Mouse (Mus musculus) gastrocnemius, adult 18-20 months (tissue): ENCODE data around the gene Aacs. TPM values are rescaled to one million over a fixed set of nuclear protein-coding genes. Genes with fewer than 3 reads are reported as not detected.
"Not testable (repeated sequence)": the region's sequence is repeated elsewhere in the genome, so short reads cannot be mapped to it uniquely, and the experiment has no call there.

Experiments used
- DNase-seq: peaks from one replicate; pipeline ENCODE4 v3.0.0; 2021; ENCODE audit warnings: low spot score
- total RNA-seq, 2 experiments: library from RNA; stranded (reverse); gene quantifications; 2 replicates each; pipeline ENCODE4 v1.2.3; 2021

Aacs gene
- total RNA-seq, 2 experiments from 2014 or later: 2.4 to 5.0 TPM

DNA sequence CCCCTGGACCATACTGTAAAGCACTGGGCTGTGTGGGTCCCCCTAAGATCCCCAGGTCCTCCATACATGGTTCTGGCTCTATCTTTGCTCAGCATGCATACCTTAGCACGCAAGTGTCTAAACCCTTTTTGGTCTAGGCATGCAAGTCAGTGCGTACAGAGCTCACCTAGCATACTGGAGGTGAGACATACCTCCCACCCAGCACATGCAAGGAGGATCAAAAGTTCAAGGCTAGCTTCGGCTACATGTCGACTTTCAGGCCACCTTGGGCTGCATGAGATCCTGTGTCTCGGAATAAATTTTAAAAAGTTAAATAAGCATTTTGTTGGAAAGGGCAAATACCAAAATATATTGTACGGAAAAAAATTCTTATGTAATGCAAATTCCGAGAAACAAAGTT lies 10.4 kb upstream of the Aacs start:
- DNase-seq: no peak

DNA sequence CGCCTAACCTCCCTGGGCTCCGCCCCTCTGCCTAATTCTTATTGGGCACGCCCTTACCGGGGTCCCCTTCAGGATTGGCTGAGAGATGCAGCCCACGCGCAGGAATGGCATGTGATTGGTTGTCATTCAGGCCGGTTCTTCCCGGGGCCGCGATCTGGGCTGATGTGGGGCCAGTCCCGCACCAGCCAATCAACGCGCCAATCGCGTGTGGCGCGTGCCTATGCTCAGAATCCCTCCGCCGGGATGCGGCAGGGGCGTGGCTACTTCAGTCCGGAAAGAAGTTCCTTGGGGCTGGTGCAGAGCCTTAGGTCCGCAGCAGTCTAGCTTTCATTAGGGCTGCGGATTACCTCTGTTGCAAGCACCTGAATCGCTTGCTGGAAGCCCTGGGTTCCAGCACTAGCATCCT lies 9.9 kb upstream of the Aacs start:
- peak; percentile 96 for DNase-seq

DNA sequence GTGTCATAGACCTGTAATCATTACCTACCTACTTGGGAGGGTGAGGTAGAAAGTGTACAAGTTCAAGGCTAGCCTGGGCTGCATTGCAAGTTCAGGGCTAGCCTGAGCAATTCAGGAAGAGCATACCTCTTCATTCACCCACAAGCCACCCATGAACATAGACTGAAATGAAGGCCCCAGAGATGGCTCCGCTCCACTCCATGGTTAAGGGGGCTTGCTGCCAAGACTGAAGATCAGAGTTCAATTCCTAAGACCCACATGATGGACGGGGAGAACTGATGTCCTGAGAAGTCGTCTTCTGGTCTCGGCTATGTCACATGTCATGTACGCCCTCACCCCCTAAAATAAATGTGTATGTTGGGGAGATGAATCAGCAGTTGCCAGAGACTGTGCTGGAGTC lies 9.1 kb upstream of the Aacs start:
- no peak for DNase-seq

DNA sequence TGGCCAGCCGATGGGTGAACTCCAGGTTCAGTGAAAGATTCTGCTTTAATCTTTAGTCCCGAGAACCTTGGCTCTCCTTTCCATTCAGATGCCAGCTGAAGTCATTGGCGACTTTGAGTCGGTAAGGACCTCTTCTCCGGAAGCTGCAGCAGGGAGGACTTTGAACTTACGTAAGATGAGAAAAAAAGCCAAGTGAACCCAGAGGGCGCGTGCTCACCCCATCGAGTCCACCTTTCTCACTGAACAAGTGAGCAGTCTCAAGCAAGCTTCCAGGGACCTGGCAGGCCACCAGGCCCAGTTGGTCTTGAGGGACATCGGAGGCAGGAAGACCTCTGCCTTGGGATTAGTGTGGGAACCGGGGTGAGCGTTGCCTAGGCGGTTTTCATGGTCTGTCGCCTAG lies 8.4 kb upstream of the Aacs start:
- no peak for DNase-seq

DNA sequence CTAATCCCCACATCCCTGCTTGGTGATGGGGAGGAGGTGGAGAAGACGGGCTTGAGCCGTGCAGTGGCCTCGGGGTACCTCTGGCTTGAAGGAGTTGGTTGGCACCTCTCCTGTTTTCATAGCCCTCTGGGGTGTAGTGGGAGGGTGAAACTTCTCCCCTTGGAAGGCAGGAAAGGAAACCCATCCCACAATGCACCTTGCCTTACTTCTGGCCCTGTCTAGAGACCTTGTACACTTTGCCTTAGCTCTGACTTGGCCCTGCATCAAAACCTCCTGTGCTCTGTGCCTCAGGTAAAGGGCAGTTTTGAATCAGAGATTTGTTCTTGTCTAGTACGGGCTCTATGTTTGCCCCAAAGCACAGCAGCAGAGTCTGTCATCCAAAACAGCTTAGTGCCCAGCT lies 4.9 kb upstream of the Aacs start:
- no peak for DNase-seq

DNA sequence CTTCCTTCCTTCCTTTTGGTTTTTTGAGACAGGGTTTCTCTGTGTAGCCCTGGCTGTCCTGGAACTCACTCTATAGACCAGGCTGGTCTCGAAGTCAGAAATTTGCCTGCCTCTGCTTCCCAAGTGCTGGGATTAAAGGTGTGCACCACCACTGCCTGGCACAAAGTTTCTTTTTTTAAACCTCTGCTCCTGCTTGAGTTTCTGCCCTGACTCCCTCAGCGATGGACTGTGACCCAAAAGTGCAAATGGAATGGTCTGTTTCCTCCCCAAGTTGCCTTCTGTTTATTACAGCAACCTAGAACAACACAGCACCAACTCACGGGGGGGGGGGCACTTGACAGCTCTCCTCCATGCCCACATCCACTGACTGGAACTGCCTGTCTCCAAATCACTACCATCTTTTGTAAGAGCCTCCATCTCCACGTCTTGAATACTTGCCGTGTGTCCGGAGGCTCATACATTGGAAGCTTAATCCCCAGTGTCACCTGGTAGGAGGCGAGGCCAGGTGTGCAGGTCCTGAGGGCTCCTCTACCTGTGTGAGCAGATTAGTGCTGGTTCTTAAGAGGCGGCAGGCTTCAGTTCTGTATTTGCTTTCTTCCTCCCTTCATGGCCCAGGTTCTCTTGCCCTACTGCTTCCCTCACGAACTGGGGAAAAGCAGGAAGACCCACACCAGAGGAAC lies 2.7 kb upstream of the Aacs start:
- no peak for DNase-seq

DNA sequence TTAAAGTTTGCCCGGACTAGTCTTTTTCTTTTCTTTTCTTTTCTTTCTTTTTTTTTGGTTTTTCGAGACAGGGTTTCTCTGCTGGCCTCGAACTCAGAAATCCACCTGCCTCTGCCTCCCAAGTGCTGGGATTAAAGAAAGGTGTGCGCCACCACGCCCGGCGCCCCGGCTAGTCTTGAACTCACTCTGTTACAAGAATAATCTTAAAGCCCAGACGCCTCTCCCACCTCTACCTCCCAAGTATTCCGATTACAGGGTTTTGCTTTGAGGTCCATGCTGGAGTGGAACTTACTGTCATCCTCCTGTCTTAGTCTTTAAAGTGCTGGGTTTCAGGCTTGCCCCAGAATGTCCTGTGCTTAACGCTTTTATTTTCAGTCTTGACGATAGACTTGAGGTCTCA lies 584 bp upstream of the Aacs start:
- DNase-seq: no peak

DNA sequence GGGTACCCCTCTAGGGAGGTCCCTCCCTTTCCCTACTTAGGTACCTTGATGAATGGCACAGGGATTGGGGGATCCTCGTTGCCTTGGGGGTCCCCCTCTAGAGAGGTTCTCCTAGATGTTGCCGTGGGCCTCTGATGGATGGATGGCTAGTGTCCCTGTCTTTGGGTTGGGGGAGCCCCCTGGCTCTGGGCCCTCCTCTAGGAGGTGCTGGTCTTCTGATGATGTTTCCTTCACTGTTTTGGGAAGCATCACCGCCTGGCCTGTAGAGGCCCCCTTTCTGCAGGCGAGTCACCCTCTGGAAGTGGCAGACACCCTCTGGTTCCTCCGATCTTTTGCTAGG lies 642 bp downstream of the Aacs start:
- no peak for DNase-seq

DNA sequence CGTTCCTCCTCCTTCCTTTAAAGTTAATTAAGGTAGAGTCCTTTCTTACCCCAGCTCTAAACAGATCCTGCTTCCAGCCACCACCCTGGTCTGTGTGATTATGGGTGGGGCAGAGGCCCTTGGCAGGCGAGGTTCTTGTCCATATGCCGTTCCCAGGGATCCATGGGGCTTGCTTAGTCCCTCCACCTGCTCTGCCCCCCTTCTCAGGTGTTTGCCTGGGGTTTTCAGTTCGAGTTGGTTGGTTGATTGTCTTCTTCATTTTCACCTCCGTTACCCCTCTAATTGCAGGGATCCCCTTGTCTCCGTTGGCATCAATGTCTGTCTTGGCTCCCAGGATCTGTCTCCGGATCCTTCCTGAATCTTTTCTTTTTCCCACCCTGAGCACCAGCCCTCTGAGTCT lies 1.2 kb downstream of the Aacs start:
- no peak for DNase-seq

DNA sequence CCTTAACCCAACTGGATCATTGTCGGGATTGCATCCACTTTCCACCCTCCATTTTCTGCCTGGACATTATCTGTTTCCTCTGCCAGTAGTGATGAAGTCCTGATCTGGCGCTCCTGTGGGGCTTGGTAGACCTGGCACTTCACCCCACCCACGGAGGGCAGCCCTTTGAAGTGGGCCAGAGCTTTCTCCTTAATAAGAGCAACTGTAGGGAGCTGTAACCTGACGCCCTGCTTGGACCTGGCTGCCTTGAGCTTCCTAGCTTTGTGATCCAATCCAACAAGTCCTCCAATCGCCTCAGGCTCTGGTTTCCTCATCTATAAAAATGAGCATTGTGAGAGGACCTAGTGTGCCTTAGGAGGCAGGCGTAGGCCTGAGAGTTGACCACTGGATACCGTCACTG lies 1.9 kb downstream of the Aacs start:
- no peak for DNase-seq

DNA sequence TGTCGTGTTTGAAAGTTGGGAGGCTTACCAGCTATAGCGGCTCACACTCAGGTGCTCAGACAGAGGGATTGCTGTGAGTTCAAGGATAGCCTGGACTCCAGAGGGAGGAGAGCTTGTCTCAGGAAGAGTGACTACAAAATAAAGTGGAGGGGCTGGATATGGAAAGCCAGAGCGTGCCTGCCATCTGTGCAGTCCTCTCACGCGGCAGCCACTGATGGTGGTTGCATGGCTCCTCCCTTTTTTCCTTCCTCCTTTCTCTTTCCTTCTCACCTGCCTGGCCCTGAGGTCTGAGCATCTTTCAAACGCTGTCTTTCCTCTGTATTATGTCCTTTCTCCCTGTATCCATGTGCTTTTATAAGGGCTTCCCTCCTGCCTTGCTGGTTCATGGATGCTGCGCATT lies 2.4 kb downstream of the Aacs start:
- DNase-seq: no peak

DNA sequence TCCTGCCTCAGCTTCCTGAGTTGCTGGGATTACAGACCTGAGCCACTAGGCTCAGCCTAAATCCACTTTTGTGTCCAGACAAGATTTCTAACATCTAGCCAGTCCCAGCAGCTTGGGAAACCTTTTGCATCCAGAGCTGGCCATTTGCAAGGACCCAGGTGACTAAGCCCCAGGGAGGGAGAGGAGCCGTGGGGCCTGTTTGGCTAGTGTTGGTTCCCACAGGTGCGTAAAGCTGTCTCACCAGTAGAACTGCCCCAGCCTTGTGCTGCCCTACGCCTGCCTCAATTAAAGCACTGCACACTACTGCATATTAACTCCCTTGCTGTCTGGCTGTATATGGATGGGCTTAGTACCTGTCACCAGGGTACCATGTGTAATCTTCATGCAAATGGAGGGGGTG lies 3.8 kb downstream of the Aacs start:
- no peak for DNase-seq

DNA sequence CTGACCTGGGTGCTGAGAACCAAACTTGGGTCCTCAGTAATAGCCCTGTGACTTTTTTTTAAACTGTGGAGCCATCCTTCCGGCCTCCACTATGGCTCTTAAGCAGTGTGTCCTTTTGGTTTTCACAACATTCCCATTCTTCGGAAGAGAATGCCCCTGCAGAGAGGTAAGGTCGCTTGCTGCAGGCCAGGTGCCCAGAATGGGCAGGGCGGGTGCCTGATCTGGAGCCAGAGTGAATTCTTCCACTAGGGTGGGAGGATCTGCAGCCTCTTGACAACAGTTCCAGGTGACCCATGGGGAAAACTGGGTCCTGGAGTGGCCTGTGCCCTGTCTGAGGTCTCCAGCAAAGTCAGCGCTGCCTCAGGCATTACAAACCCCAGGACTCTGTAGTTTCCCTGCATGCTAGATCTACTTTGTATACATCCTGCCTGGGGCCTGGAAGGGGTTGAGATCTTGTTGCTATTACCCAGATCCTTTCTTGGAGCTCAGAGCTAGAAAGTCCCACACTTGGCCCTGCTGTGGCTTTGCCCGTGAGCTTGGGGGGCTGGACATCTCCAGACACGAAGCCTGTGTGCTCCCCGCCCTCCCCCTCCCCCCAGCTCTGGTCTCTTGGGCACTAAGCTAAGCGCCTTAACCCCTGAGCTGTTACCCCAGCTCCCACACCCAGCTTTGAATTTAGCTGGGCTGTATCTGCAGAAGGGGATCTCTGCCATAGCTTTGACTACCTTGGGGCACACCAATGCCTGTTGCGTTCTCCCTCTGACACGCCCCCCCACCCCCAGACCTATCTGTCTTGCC lies 5.0 kb downstream of the Aacs start:
- DNase-seq: no peak

DNA sequence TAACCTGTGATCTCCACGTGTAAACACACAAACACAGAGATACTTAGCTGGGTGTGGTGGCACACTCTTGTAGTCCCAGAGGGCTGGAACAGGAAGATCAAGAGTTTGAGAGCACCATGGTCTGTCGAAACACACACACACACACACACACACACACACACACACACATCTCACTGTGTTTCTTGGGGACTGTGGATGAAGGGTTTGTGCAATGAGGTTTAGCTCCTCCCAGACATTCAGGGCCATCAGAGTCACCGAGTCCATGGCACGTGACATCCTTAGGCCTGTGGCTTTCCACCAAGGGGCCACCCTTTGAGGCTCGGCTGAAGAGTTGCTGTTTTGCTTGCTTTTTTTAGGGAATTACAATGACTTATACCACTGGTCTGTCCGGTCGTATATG lies 6.9 kb downstream of the Aacs start:
- DNase-seq: no peak

DNA sequence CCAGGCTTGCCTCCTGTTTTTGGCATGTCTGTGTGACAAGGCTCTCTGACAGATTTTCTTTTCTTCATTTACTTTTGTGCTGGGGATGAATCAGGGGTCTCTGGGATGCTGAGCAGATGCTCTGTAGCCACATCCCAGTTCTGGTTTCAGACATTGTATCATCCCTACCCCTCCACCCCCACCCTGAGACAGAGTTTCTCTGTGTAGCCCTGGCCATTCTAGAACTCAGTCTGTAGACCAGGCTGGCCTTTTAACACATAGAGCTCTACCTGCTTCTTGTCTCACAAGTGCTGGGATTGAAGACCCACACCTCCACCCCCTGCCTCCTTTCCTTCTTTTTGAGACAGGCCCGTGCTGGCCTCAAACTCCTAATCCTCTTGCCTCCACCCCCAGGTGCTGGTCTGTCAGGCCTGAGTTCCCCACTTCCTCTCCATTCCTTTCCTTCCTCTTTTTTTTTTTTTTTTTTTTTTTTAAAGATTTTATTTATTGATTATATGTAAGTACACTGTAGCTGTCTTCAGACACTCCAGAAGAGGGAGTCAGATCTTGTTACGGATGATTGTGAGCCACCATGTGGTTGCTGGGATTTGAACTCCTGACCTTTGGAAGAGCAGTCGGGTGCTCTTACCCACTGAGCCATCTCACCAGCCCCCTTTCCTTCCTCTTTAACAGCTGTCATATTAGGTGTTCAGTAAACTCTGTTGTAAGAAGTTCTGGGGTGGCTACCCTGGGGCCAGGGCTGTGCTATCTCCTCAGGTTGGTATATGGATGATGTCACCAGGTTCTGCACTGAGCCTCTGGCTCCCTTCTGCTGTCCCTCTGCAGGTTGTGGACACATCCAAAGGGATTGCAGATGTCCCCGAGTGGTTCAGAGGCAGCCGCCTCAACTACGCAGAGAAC lies 8.3 kb downstream of the Aacs start:
- no peak for DNase-seq

DNA sequence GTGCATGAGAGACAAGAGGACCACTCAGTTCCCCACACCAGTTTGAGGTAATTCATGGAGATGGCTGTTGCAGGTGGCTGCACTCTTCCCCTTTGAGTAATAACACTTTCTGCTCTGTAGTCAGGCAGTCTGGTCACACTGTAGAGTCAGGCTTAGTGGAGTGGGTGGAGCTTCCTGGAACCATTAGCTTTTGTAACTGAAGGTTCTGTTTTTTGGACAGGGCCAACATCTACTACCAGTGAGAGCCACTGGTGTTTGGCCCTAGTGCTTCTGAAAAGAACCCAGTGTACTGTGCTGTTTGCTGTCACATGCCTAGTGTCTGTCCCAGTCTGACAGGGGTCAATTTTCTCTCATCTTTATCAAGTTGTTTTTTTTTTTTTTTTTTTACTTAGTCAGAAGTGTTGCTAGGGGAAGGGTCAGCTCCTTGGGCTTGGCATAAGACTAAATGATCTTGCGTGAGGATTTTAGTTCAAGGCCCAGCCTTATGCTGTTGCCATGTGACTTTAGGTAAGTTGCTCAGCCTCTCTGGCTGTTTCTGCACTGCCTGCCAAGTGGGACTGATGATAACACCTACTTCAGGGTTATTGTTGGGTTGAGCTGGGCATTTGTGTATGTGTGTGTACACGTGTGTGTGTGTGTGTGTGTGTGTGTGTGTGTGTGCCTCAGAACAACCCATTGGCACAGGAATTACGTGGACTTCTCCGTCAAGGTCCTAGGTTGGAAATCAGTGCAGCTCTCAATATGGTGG lies 9.6 kb downstream of the Aacs start:
- no peak for DNase-seq

DNA sequence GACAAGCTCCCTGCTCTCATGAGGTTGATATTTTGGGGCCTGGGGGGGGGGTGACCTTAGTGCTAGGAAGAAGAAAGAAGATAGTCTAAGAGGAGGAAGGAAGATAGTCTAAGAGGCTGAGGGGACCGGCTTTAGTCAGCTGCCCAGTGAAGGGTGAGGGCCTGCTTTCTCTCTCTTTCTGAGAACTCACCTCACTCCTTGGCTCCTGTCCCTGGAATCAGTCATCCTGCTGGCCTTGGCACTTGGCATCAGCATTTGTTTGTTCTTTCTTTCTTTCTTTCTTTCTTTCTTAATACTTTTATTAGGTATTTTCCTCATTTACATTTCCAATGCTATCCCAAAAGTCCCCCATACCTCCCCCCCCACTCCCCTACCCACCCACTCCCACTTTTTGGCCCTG lies 10.5 kb downstream of the Aacs start:
- DNase-seq: no peak

DNA sequence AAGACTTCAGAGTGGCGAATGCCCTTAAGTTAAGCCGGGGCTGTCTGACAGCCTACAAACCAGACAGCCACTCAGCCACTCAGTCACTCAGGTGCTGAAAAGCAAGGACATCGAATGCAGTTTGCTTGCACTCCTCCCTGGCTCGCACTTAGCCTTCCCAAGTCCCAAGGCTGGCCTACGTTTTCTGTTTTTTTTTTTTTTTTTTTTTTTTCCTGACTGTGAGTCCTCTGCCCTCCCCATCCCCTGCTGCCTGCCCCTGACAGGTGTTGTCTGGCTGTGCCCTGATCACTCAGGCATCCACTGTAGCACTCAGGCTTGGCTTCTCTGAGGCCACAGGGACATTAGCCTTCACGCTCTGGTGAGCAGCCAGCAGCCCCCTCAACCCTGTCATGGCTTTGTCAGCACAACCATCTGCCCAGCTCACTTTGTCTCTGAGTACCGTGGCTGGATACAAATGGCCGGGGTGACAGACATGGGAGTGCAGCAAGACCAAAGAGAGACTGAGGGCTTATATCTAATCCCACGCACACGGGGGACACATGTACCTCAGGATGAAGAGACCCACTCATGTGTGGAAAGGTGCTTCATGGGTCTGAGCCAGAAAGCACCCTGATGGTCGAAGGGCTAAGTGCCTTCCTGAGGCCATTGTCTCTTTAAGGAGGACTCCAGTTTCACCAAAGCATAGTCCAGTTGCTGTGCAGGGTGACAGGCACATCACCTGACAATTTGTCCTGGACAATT lies 11.9 kb downstream of the Aacs start:
- DNase-seq: no peak

DNA sequence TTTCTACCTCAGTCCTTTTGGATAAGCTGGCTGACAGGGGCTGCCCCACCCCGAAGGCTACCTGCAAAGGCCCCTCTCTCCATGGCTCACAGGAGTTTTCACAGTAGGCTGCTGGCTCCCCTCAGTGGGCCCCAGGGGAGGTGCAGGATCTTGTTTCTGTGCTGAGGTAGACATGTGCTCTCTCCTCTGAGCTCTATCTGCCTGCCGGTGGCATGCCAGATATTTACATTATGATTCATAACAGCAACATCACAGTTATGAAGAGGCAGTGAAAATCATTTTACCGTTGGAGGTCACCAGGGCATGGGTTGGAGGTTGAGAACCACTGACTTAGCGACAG lies 12.5 kb downstream of the Aacs start:
- DNase-seq: no peak

DNA sequence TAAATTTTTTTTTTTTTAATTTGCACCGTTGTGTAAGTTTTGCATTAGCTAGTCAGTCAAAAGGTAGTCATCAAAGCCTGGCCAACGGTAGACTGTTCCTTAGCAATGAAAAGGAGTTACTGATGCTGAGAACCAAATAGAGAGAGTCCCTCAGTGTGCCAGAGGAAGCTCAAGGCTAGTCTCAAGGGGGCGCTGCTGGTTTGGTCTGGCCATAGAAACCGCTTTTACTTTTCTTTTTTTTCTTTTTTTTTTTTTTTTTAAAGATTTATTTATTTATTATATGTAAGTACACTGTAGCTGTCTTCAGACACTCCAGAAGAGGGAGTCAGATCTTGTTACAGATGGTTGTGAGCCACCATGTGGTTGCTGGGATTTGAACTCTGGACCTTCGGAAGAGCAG lies 13.3 kb downstream of the Aacs start:
- not testable (repeated sequence) for DNase-seq

DNA sequence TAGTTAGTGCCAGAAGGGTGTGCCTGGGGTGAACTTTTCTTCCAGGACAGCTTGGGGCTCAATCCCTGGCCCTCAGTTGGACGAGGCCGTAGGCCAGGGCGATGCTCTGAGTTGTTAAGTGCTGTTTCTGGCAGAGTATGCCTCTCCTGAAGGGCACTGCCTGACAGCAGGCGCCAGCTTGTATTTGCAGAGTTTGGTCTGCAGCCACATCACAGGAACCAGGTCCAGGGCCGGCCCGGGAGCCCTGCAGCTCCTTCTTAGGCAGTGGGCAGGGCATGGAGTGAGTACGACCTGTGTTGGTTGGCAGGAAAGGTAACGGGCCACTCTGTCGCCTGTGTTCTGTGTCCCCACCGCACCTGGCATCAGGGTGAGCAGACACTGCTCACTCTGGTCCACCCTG lies 15.5 kb downstream of the Aacs start:
- peak; percentile 73 for DNase-seq
